Mouse (Mus musculus) gastrocnemius, adult 18-20 months (tissue): Measurements from ENCODE around the gene Colgalt1. TPM values are rescaled to one million over a fixed set of nuclear protein-coding genes. Genes with fewer than 3 reads are reported as not detected.

Experiments
- DNase-seq: peaks from one replicate; pipeline ENCODE4 v3.0.0; 2021; ENCODE audit warnings: low spot score
- total RNA-seq, 2 experiments: library from RNA; stranded (reverse); gene quantifications; 2 replicates each; pipeline ENCODE4 v1.2.3; 2021

Colgalt1 gene
- total RNA-seq, 2 experiments from 2014 or later = 37.3 to 37.4 TPM

GRCm38 (mm10) chr8:71627265-71628099 is 16.7 kb downstream of the Colgalt1 start:
- DNase-seq = no peak

DNA sequence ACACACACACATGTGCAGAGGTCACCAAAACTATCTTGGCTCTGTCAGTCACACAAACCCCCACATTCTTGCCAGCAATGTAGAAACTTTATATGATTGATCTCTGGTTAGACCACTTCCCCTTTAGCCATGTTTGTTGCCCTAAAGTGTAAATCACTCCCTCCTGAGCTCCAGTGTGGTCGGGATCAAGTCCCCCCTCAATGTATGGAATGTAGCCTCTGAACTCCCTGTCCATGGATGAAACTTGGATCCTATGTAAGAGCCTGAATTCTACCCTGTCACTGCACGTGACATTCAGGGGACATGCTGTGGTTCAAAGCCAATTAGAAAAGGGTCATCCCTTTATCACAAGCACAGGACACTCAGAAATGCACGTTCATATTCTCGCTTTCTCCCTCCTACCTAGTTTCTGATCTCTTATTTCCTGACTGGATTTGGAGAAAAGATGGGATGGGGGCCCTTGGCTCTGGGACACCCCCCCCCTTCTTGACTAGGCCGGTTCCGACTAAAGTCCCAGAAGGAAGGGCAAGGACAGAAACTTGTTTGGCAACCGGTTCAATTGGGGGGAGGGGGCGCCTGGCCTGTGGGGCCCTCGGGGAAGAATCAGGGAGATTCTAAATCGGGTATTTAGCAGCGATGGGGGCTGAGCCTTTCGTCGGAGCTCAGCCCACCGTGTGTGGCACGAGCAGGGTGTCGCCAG is 17.7 kb downstream of the Colgalt1 start:
- no peak for DNase-seq

DNA sequence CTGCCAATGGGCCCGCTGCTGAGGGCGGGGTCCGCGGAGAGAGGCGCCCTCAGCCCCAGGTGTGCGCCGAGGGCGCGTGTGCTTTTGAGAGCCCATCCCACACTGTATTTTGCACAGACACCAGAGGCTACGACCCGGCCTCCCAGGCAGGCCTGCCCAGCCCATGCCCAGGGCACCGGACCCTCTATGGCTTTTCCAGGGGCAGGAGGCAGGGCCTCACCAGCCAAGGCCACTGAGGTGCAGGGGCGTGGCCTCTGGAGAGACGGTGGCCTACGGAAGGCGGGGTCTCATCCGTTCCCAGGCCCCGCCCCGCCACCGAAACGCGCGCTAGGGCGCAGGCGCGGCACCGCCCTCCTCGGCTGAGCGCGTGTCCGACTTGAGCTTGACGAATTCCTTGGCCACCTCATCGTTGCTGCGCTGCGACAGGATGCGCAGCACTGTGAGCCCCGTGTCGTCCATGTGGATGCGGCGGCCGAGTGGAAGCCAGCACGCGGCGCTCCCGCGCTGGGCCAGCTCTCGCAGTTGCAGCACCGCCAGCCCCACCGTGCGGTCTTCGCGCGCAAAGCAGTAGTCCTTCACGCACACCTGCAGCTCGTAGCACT is 18.4 kb downstream of the Colgalt1 start:
- DNase-seq = peak; percentile 93

- peak; percentile 43 for DNase-seq
These were observed 19.0 kb downstream of the Colgalt1 start for GRCm38 (mm10) chr8:71629781-71630212.

GRCm38 (mm10) chr8:71630761-71631160 is 20.0 kb downstream of the Colgalt1 start:
- no peak for DNase-seq

- DNase-seq = no peak
These were observed 21.1 kb downstream of the Colgalt1 start for GRCm38 (mm10) chr8:71631897-71632296.

DNA sequence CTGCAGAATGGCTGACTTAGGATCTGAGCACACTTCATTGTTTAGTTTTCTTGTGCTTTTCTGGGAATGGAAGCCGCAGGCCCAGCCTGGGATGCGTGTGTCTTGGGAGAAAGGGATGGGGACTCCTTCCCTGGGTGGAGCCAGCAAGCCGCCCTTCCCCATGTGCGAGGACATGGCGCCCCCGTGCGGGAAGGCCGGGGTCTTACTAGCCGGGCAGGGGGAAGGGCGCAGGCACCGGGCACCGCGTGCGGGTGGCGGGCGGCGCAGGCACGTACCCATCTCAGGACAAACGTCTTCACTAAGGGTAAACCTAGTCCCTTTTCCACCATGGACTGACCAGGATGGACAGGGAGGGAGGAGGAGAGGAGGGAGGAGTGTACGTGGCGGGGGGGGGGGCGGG is 22.4 kb downstream of the Colgalt1 start:
- DNase-seq = peak; percentile 77

DNA sequence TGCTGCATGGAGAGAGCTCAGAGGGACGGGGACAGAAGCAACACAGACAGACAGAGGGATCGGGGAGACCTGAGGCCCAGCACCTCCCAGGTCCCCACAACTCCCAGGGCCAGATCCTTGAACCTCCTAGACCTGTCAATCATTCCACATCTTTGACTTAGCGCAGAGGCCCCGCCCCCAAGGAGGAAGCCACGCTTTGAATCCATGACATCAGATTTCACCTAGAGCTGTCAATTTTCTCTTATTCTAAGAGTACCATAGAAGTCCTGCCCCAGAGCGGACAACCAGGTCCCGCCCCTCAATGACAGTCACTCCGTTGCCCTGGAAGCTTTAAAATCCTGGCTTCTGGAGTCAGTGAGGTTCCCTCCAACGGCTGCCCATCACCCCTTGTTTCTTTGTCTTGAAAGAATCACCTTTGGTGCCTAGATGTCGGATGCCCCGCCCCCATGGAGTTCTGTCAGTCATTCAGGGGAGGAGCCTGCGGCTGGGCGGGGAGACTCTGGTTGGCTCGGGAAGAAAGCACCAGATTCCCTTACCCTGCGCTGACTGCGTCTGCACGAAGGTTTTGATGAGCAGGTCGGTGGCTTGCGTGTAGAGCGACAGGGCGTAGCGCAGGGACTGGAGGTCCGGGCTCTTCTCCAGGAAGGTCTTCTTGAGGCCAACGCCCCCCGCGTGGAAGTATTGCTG is 23.3 kb downstream of the Colgalt1 start:
- peak; percentile 35 for DNase-seq

DNA sequence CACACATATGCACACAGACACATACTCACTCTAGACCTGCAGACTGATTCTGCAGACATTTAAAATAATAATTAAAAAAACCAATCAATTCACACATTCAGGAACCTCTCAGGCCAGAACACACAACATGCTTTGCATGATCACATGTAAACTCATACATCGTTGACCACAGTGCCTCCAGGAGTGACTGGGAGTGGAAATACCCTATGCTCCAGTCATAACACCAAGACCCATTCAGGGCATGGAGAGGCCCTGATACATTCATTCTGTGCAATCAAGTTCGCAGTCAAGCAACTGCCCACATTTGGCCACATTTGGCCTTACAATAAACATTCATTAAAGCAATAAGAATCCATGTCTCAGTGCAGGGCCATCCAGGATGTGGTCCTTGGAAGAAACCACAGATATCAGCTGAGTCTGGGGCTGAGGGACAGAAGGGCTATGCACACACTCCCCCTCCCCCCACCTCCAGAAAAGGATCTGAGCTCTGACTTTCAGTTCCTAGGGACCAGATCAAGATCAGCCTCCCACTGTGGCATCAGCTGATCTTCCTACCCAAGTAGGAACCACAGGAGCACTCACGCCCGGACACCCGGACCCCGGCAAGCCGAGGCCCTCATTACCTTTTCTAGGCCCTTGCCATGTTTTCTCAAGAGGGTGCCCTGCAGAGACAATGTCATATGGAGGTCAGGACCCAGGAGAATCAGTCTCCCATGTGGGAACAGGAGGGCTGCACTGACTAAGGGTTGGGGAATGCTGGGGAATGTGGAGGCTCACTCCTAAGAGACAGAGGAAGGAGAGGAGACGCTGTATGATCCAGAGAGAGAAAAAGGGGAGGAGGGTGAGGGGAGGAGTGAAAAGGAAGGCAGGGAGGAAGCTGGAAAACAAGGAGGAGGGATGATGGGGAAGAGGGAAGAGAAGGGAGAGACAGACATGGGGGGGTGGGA is 26.6 kb downstream of the Colgalt1 start:
- no peak for DNase-seq

DNA sequence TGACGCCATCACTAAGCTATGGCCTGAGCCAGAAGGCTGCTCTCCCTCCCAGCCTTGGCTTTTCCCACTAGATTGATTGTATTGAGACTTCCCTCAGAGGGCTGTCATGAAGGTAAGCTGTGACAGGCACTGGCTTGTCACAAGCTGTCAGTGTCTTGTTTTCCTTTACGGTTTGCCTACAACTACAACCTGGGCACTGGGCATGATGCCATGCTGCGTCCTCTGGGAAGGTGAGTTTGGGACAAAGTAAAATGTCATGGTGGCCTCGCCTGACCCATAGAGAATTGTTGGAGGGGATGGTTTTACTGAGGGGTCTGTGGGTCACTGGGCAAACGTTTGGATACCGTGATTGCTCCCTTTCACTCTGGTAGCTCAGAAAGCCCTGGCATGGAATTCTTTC is 27.5 kb downstream of the Colgalt1 start:
- no peak for DNase-seq

GRCm38 (mm10) chr8:71639318-71639717 is 28.5 kb downstream of the Colgalt1 start:
- DNase-seq = no peak

- no peak for DNase-seq
These were observed 34.7 kb downstream of the Colgalt1 start for GRCm38 (mm10) chr8:71645510-71645909.

DNA sequence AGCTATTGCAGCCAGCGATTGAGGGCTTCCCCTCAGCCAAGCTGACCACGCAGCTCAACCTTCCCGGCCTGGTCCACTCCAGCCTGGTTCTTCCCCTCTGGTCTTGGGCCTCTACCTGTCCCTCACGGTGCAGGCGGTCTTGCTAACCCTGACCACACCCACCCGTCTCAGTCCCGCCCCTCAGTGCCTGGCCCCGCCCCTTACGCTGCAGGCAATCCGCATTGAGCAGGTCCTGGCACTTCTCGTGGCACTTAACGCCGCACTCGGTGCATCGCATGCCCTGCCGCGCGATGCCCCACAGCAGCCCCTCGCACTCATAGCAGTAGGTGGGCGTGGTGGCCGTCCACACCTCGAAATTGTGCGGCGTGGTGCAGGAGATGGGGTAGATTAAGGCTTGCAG is 43.8 kb downstream of the Colgalt1 start:
- DNase-seq = no peak

GRCm38 (mm10) chr8:71657816-71658215 is 47.0 kb downstream of the Colgalt1 start:
- no peak for DNase-seq

DNA sequence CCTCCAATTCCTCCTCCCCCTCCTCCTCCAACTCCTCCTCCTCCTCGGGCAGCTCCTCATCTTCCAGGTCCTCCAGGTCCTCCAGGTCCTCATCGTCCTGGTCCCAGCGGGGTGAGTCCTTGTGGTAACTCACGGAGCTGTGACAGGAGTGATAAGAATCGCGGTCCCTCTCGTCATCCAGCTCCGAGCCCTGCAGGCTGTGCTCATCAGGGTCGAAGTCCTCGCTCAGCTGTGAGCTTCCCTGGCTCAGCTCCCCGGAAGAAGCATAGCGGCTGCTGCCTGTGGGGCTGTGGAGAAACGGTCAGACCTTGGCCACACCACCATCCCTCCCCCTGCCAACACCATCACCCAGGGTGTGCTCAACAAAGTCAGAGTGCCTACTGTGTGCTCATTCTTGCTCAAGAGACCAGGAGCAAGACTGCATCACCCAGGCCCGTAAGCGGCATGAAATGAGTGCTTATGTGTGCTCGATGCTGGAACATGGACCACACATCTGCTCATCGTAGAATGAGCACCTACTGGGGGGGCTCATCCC is 47.8 kb downstream of the Colgalt1 start:
- DNase-seq = no peak

DNA sequence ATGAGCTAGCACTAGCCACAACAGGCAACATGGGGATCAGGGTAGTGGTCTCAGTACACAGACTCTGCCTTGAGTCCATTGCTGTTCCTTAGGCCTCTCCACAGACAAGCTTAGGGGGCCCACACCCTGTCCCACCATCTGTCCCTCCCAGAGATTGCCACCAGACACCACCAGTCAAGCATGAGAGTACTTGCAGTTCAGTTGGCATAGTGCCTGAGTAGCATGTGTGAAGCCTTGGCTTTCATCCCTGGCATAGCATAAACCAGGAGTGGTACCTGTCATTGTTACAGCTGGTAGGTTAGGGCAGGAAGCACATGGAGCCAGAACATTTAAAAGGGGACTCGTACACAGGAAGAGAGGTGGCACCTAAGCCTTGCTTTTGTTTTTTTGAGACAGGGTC is 49.0 kb downstream of the Colgalt1 start:
- DNase-seq = no peak

- peak; percentile 78 for DNase-seq
These were observed 49.7 kb downstream of the Colgalt1 start for GRCm38 (mm10) chr8:71660325-71661120.

- DNase-seq = no peak
These were observed 54.7 kb downstream of the Colgalt1 start for GRCm38 (mm10) chr8:71665331-71666130.

DNA sequence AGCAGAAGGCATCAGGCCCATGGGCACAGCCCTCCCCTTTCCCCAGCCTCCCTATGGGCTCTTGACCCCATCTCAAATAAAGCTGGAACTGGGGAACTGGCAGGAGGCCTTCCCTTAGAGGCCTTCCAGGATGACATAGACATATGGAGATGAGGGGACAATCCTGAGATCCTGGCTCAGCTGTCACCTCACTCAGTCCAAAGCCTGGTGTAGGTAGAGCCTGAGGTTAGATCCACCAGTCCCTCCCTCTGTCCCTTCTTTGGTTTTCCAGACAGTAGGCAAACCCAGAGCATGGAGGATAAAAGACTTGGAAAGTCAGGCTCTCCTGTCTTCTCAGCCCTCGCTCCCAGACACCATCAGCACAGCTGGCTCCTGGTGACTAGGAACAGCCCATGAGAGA is 56.1 kb downstream of the Colgalt1 start:
- DNase-seq = no peak
